Mouse (Mus musculus) liver, adult 2 months (tissue): ENCODE data around the gene Arhgap27. TPM values are rescaled to one million over a fixed set of nuclear protein-coding genes. Genes with fewer than 3 reads are reported as not detected.

Source experiments
- DNase-seq: peaks from one replicate; pipeline ENCODE4 v3.0.0-alpha.2; 2011; ENCODE audit warnings: low read depth, low spot score; ENCODE audit errors: extremely low read depth
- H3K27ac ChIP-seq: fragments of 200-500 bp; replicated peaks from 2 replicates; pipeline ENCODE4 v1.5.1; 2012; ENCODE audit warnings: low read depth, mild to moderate bottlenecking, control low read depth, inconsistent platforms, low read length; ENCODE audit not compliant: insufficient read depth
- H3K27me3 ChIP-seq: fragments of 200-500 bp; 2 replicates; pipeline ENCODE4 v1.6.1; 2012; ENCODE audit warnings: mild to moderate bottlenecking, moderate library complexity, low read length, inconsistent platforms; ENCODE audit not compliant: control insufficient read depth, insufficient read depth
- H3K36me3 ChIP-seq: fragments of 200-500 bp; 2 replicates; pipeline ENCODE4 v1.6.1; 2012; ENCODE audit warnings: low read length, inconsistent platforms; ENCODE audit not compliant: control insufficient read depth, insufficient read depth
- H3K4me1 ChIP-seq: fragments of 200-500 bp; 2 replicates; pipeline ENCODE4 v1.6.1; 2011; ENCODE audit warnings: low read length; ENCODE audit not compliant: control insufficient read depth, insufficient read depth
- H3K4me3 ChIP-seq: fragments of 200-500 bp; 2 replicates; pipeline ENCODE4 v1.5.1; 2011; ENCODE audit warnings: low read depth, mild to moderate bottlenecking, control low read depth, low read length, moderate library complexity; ENCODE audit not compliant: insufficient read depth
- H3K79me2 ChIP-seq: fragments of 200-500 bp; 2 replicates; pipeline ENCODE4 v1.6.1; 2012; ENCODE audit warnings: inconsistent platforms, mild to moderate bottlenecking, low read length, moderate library complexity; ENCODE audit not compliant: control insufficient read depth, insufficient read depth
- H3K9ac ChIP-seq: fragments of 200-500 bp; 2 replicates; pipeline ENCODE4 v1.6.1; 2012; ENCODE audit warnings: low read depth, mild to moderate bottlenecking, control low read depth, inconsistent platforms, low read length
- CTCF ChIP-seq: fragments of 200-500 bp; IDR thresholded peaks from 2 replicates; pipeline ENCODE4 v1.5.1; 2011; ENCODE audit warnings: low read depth, low read length, control low read depth
- POLR2A ChIP-seq: fragments of 200-500 bp; IDR thresholded peaks from 2 replicates; pipeline ENCODE4 v1.6.1; 2011; ENCODE audit warnings: low read length, control low read depth; ENCODE audit not compliant: insufficient read depth; ENCODE audit errors: extremely low read depth
- WGBS: fragments of 180-500 bp; shearing (Covaris S2); methylation state at CpG from one replicate; pipeline ENCODE4 v1.1.7; 2018; 5-methylcytosine and 5-hydroxymethylcytosine counted together
- polyA plus RNA-seq: library from polyadenylated mRNA; depleted of rRNA; stranded (reverse); fragments of >200 nt; gene quantifications from 2 replicates; pipeline ENCODE4 v1.2.3, GENCODE M21; 2012
- total RNA-seq: library from RNA; depleted of rRNA; stranded (reverse); fragments of >200 nt; gene quantifications from 2 replicates; pipeline ENCODE4 v1.2.3, GENCODE M21; 2014

Arhgap27 gene
- total and polyA plus RNA-seq, 2 experiments: 0.55 to 3.0 TPM

- H3K27me3 ChIP-seq: no peaks in the 10 kb centered on the region
- WGBS: 85% methylated on average over 7 of the region's 7 CpGs
Observed at GRCm38 (mm10) chr11:103387870-103388526, 24.5 kb upstream of the Arhgap27 start.

DNA sequence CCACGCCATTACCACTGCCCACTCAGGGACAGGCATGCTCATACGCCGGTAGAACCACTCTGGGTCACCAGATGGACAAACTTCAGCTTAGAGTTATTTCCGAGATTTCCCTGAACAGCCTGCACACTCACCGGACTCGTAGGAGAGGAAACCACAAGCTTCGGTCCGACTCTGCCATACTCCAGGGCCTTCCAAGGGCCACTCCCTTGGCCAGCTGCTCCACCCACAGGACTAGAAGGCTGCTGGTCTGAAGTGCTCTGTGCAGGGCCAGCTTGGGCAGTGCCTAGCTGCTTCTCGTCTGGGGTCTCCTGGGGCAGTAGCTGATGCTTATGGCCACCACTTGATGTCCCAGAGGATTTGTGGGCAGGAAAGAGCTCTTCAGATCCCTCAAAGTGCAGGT is 23.3 kb upstream of the Arhgap27 start:
- Histone ChIP-seq H3K9ac (no peak overlapping the region), H3K27me3 (no peaks in the 10 kb centered on the region), H3K4me1 (no peaks in the 10 kb centered on the region; the same call in 1 of the 2 replicates), H3K79me2 (no peaks in the 10 kb centered on the region), H3K4me3 (no peak overlapping the region), H3K27ac (no peak overlapping the region), H3K36me3 (peaks cover 18% of the 10 kb centered on the region)
- TF ChIP-seq CTCF: no peak
- no peak for TF ChIP-seq POLR2A
- no peak for DNase-seq
- WGBS: 93% methylated on average over 9 of the region's 9 CpGs

More at GRCm38 (mm10) chr11:103387870-103388526, 24.5 kb upstream of the Arhgap27 start:
- TF ChIP-seq POLR2A (no peak), CTCF (no peak)
- Histone ChIP-seq H3K4me3 (no peak overlapping the region), H3K4me1 (no peaks in the 10 kb centered on the region; the same call in 1 of the 2 replicates), H3K36me3 (peaks cover 19% of the 10 kb centered on the region), H3K9ac (no peak overlapping the region), H3K27ac (no peak overlapping the region), H3K79me2 (no peaks in the 10 kb centered on the region; the same call in 1 of the 2 replicates)
- no peak for DNase-seq

DNA sequence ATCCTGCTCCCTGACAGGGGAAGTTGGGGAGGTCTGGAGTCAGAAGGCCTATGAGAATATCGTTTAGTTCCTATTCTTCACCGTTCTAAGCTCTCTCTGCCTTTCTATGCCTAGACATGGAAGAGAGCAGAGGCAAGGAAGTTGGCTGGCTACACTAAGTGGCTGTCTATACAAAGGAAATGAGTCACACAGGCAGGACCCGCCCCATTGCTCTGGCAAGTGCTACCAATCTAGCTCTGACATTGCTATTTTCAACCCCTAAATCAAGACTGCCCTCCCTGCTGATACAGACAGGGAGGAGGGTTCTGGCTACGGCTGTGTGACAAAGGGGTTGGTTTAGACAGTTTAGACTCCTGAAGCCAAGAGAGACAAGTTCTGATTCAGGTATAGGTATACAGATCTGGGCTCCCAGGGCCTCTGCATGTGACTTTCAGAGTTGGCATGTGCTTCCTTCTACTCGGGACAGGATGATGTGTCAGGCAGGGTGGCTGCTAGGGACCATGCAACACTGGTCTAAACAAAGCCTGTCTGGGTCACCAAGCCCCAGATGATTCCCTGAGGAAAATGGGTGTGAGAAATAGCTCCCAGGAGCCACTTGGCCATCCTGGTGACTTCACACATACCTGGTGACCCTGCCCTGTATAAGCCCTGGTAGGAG is 18.6 kb upstream of the Arhgap27 start:
- DNase-seq: peak; percentile 47
- H3K9ac ChIP-seq: no peak overlapping the region
- 0 out of 2 replicates have a peak overlapping the region, but pooled peaks have one; percentile 21 for H3K27ac ChIP-seq
- WGBS: 69% methylated on average over 5 of the region's 5 CpGs
- H3K4me1 ChIP-seq: no peaks in the 10 kb centered on the region; the same call in 1 of the 2 replicates
- peaks cover 27% of the 10 kb centered on the region for H3K36me3 ChIP-seq
- no peaks in the 10 kb centered on the region for H3K79me2 ChIP-seq
- no peak for TF ChIP-seq CTCF
- no peak for TF ChIP-seq POLR2A
- H3K4me3 ChIP-seq: no peak overlapping the region
- H3K27me3 ChIP-seq: no peaks in the 10 kb centered on the region

- H3K79me2 ChIP-seq: no peaks in the 10 kb centered on the region
- no peak for TF ChIP-seq CTCF
- TF ChIP-seq POLR2A: no peak
- H3K27me3 ChIP-seq: no peaks in the 10 kb centered on the region
- peaks cover 21% of the 10 kb centered on the region for H3K36me3 ChIP-seq
- H3K4me1 ChIP-seq: no peaks in the 10 kb centered on the region; the same call in 1 of the 2 replicates
- H3K9ac ChIP-seq: no peak overlapping the region
- DNase-seq: no peak
- no peak overlapping the region for H3K4me3 ChIP-seq
- peak overlapping the region; percentile 21; the same call in 1 of the 2 replicates for H3K27ac ChIP-seq
- 81% methylated on average over 7 of the region's 7 CpGs for WGBS
Observed at GRCm38 (mm10) chr11:103381505-103381904, 18.0 kb upstream of the Arhgap27 start.

DNA sequence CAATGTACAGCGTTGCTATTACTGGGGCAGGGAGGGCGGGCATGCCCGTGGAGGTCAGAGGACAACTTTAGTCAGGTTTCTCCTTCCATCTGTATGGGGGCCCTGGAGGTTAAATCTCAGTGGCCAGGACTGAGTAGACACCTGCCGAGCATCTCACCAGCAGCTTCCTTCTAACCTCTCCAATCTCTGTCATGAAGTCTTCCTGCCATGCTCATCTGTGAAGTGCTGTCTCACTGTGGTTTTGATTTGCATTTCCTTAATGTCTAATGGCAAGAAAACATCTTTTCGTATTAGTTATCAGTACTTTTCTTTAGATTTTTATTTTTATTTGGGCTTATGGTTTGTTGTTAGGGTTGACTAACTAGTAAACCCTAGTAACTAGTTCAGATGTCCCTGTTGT is 17.0 kb upstream of the Arhgap27 start:
- H3K79me2 ChIP-seq: no peaks in the 10 kb centered on the region
- no peaks in the 10 kb centered on the region; the same call in 1 of the 2 replicates for H3K4me1 ChIP-seq
- H3K27me3 ChIP-seq: no peaks in the 10 kb centered on the region
- no peak overlapping the region for H3K4me3 ChIP-seq
- H3K9ac ChIP-seq: no peak overlapping the region
- no peak for DNase-seq
- WGBS: 95% methylated on average over 5 of the region's 5 CpGs
- peaks cover 22% of the 10 kb centered on the region for H3K36me3 ChIP-seq
- no peak overlapping the region for H3K27ac ChIP-seq
- TF ChIP-seq CTCF (no peak), POLR2A (no peak)
